Comparison of ENCODE assay signal across 26 mouse cellular contexts in the genomic region with DNA sequence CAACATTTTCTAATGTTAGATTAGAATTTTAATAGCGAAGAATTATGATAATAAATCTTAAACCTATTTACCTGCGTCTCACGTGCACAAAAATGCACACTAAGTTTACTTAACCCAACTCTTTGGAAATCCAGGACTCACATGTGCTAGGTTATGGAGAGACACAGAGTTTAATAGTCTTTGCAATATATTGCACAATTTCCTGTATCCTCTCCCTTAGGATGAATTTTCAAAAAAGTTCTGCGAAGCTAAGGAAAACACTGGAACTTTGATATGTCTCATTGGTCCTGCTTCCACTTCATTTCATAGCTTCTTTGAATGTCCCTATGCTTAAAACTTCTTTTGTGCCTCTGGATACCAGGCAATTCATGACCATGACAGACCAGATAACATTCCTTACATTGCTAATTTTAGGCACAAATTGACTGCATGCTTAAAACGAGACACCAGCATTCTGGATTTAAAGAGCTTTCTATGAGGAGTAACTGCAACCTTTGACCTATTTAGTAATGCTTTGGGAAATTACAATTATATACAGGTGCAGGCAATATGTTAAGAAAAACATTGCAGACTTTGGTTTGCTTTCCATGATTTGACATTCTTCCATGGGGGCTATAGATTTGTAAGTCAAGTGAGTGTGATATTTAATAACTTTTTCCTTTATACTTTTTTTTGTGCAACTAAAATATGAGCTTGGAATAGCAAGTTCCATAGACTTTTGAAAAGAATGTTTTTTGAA.
DNase-seq lines count a peak whose midpoint lies in the region; ATAC-seq and TF ChIP-seq lines count a peak whose summit lies in the region.
"Had no signal": no experiment of that assay in that cellular context is flagged by ENCODE, and none has a peak within 500 bp of the region (broad histone marks: within the 10 kb centered on the region; RNA-seq: fewer than 3 reads in every experiment).

No protein-coding gene starts in this region.

- no peak overlapping the region for H3K27ac ChIP-seq in embryonic facial prominence, embryonic 11.5 days (replicated peaks; ENCODE audit: low read depth, low read length)
- H3K27ac ChIP-seq in embryonic facial prominence, embryonic 10.5 days (replicated peaks) = no peak overlapping the region
- peak overlapping the region in 1 of 2 experiments; percentile 66; a peak in 3 of 4 replicates for H3K27ac ChIP-seq in heart, embryonic 14.5 days (replicated peaks in 1 of 2; ENCODE audit: control insufficient read depth in 1 of 2, insufficient read depth in 1 of 2, low read depth in 2 of 2, low read length in 2 of 2)
- peak overlapping the region; percentile 47; the same call in 1 of the 2 replicates for H3K27ac ChIP-seq in heart, postnatal 0 days (ENCODE audit: low read depth)
- no peak overlapping the region for H3K27ac ChIP-seq in heart, adult 2 months
- H3K27ac ChIP-seq: embryonic facial prominence, embryonic 12.5 days; embryonic facial prominence, embryonic 15.5 days; gastrocnemius, adult 2 months; hindbrain, embryonic 12.5 days; hindbrain, embryonic 15.5 days had no signal

- H3K27me3 ChIP-seq in embryonic facial prominence, embryonic 11.5 days (ENCODE audit: control insufficient read depth, insufficient read depth, low read length) = no peaks in the 10 kb centered on the region
- H3K27me3 ChIP-seq in embryonic facial prominence, embryonic 10.5 days (replicated peaks; ENCODE audit: low read depth, poor library complexity, severe bottlenecking) = no peaks in the 10 kb centered on the region
- H3K27me3 ChIP-seq in heart, embryonic 14.5 days (ENCODE audit: control insufficient read depth, insufficient read depth, low read length) = no peaks in the 10 kb centered on the region
- H3K27me3 ChIP-seq in heart, postnatal 0 days (ENCODE audit: control insufficient read depth, insufficient read depth, low read length) = no peaks in the 10 kb centered on the region
- H3K27me3 ChIP-seq in heart, adult 2 months (ENCODE audit: control insufficient read depth, insufficient read depth, low read length) = no peaks in the 10 kb centered on the region
- H3K27me3 ChIP-seq: embryonic facial prominence, embryonic 12.5 days; embryonic facial prominence, embryonic 15.5 days; hindbrain, embryonic 12.5 days; hindbrain, embryonic 15.5 days had no signal

- H3K9me3 ChIP-seq in embryonic facial prominence, embryonic 11.5 days (replicated peaks; ENCODE audit: control insufficient read depth, low read length) = no peaks in the 10 kb centered on the region
- H3K9me3 ChIP-seq in embryonic facial prominence, embryonic 10.5 days = no peaks in the 10 kb centered on the region
- no peaks in the 10 kb centered on the region for H3K9me3 ChIP-seq in heart, embryonic 14.5 days (ENCODE audit: control insufficient read depth, low read length)
- no peaks in the 10 kb centered on the region for H3K9me3 ChIP-seq in heart, postnatal 0 days (replicated peaks; ENCODE audit: control insufficient read depth, low read length)
- H3K9me3 ChIP-seq: embryonic facial prominence, embryonic 12.5 days; embryonic facial prominence, embryonic 15.5 days; hindbrain, embryonic 12.5 days; hindbrain, embryonic 15.5 days had no signal

- H3K4me3 ChIP-seq in embryonic facial prominence, embryonic 11.5 days (ENCODE audit: low read depth, low read length) = no peak overlapping the region
- no peak overlapping the region for H3K4me3 ChIP-seq in embryonic facial prominence, embryonic 10.5 days
- no peak overlapping the region for H3K4me3 ChIP-seq in heart, embryonic 14.5 days (ENCODE audit: control insufficient read depth in 1 of 2, insufficient read depth in 1 of 2, low read depth in 1 of 2, low read length in 2 of 2)
- H3K4me3 ChIP-seq in heart, postnatal 0 days (ENCODE audit: low read depth, low read length) = no peak overlapping the region
- H3K4me3 ChIP-seq in heart, adult 2 months = no peak overlapping the region
- H3K4me3 ChIP-seq: embryonic facial prominence, embryonic 12.5 days; embryonic facial prominence, embryonic 15.5 days; gastrocnemius, adult 2 months; hindbrain, embryonic 12.5 days; hindbrain, embryonic 15.5 days had no signal

- no peak for ATAC-seq in embryonic facial prominence, embryonic 11.5 days (replicated peaks; ENCODE audit: insufficient number of reproducible peaks, low FRiP score, low TSS enrichment, low read depth)
- no peak for ATAC-seq in heart, embryonic 14.5 days (ENCODE audit: insufficient number of reproducible peaks, insufficient read depth, low FRiP score, low read depth)
- peak; percentile 36; the same call in 1 of the 2 replicates for ATAC-seq in heart, postnatal 0 days (ENCODE audit: insufficient read depth, low read depth)
- ATAC-seq: activated CD4-positive, CD25-positive, alpha-beta regulatory T cell, adult 4 months; forebrain, embryonic 14.5 days; forebrain, postnatal 0 days; intestine, postnatal 0 days had no signal

- peak; percentile 21 for DNase-seq in embryonic facial prominence, embryonic 11.5 days (ENCODE audit: low spot score)
- no peak for DNase-seq in embryonic facial prominence, embryonic 10.5 days (ENCODE audit: low spot score)
- DNase-seq in heart, postnatal 4 days = no peak
- DNase-seq in heart, postnatal 0 days (ENCODE audit: low spot score) = no peak
- no peak for DNase-seq in heart, adult 2 months
- no peak for DNase-seq in natural killer cell, adult 2 months (ENCODE audit: low spot score in 2 of 2)
- DNase-seq: adrenal gland, adult 8-10 months; adrenal gland, postnatal 25 days; cerebellum, adult 11-12 months; cerebellum, adult 8-10 months; cerebellum, postnatal 10 days; cerebellum, postnatal 36 days; embryo, embryonic 11 days; forebrain, postnatal 0 days; gastrocnemius, adult 2 months; gastrocnemius, postnatal 14 days; heart, adult 18-20 months had no signal

- H3K79me2 ChIP-seq in heart, adult 2 months (replicated peaks; ENCODE audit: control insufficient read depth, insufficient read depth, low read length) = no peaks in the 10 kb centered on the region

- intact Hi-C loops in heart, adult 2 months (cut with DNase I) = no loop called here

- no peak for TF ChIP-seq POLR2A in heart, adult 2 months (IDR thresholded peaks at IDR 0.05; ENCODE audit: insufficient read depth, low read depth, low read length)

- no peak overlapping the region for H3K9ac ChIP-seq in embryonic facial prominence, embryonic 11.5 days (replicated peaks; ENCODE audit: low read length)
- H3K9ac ChIP-seq in heart, embryonic 14.5 days (ENCODE audit: low read length) = no peak overlapping the region
- no peak overlapping the region for H3K9ac ChIP-seq in heart, postnatal 0 days (replicated peaks; ENCODE audit: low read depth, low read length)
- H3K9ac ChIP-seq in heart, adult 2 months (ENCODE audit: low read depth, low read length) = no peak overlapping the region
- H3K9ac ChIP-seq: embryonic facial prominence, embryonic 12.5 days; embryonic facial prominence, embryonic 15.5 days; forebrain, postnatal 0 days; hindbrain, embryonic 12.5 days; hindbrain, embryonic 15.5 days had no signal

- 66% methylated on average over 5 of the region's 5 CpGs for WGBS in embryonic facial prominence, embryonic 11.5 days
- 70% methylated on average over 5 of the region's 5 CpGs for WGBS in embryonic facial prominence, embryonic 10.5 days
- 63% methylated on average over 5 of the region's 5 CpGs for WGBS in heart, embryonic 14.5 days
- WGBS in heart, postnatal 0 days = 55% methylated on average over 5 of the region's 5 CpGs
- WGBS in heart, adult 2 months = 63% methylated on average over 5 of the region's 5 CpGs

- TF ChIP-seq CTCF in heart, postnatal 0 days (IDR thresholded peaks at IDR 0.05; ENCODE audit: low read depth) = no peak
- no peak for TF ChIP-seq CTCF in heart, adult 2 months (IDR thresholded peaks at IDR 0.05)

- no peaks in the 10 kb centered on the region for H3K4me1 ChIP-seq in embryonic facial prominence, embryonic 11.5 days (ENCODE audit: control insufficient read depth, insufficient read depth, low read length)
- H3K4me1 ChIP-seq in embryonic facial prominence, embryonic 10.5 days = peaks cover 5% of the 10 kb centered on the region; the same call in 1 of the 2 replicates
- peaks cover 0 to 14% of the 10 kb centered on the region in 2 experiments; a peak in 1 of 4 replicates for H3K4me1 ChIP-seq in heart, embryonic 14.5 days (ENCODE audit: control insufficient read depth in 2 of 2, insufficient read depth in 2 of 2, low read length in 2 of 2)
- H3K4me1 ChIP-seq in heart, postnatal 0 days (ENCODE audit: control insufficient read depth, insufficient read depth) = peaks cover 6% of the 10 kb centered on the region
- no peaks in the 10 kb centered on the region for H3K4me1 ChIP-seq in heart, adult 2 months (ENCODE audit: control insufficient read depth, insufficient read depth, low read length)
- H3K4me1 ChIP-seq: embryonic facial prominence, embryonic 15.5 days; hindbrain, embryonic 12.5 days; hindbrain, embryonic 15.5 days had no signal

- H3K36me3 ChIP-seq in embryonic facial prominence, embryonic 11.5 days (replicated peaks; ENCODE audit: control insufficient read depth, insufficient read depth, low read depth, low read length) = no peaks in the 10 kb centered on the region
- no peaks in the 10 kb centered on the region for H3K36me3 ChIP-seq in embryonic facial prominence, embryonic 10.5 days (replicated peaks)
- H3K36me3 ChIP-seq in heart, embryonic 14.5 days (ENCODE audit: control insufficient read depth, insufficient read depth, low read length) = no peaks in the 10 kb centered on the region
- H3K36me3 ChIP-seq in heart, postnatal 0 days (replicated peaks; ENCODE audit: control insufficient read depth, insufficient read depth, low read length) = no peaks in the 10 kb centered on the region
- H3K36me3 ChIP-seq in heart, adult 2 months (ENCODE audit: control insufficient read depth, insufficient read depth, low read length) = no peaks in the 10 kb centered on the region; the same call in 1 of the 2 replicates
- H3K36me3 ChIP-seq: embryonic facial prominence, embryonic 12.5 days; embryonic facial prominence, embryonic 15.5 days; hindbrain, embryonic 12.5 days; hindbrain, embryonic 15.5 days had no signal

- no peak for TF ChIP-seq EP300 in heart, postnatal 0 days (IDR thresholded peaks at IDR 0.05; ENCODE audit: low read depth)
- no peak for TF ChIP-seq EP300 in heart, adult 2 months (IDR thresholded peaks at IDR 0.05; ENCODE audit: insufficient read depth, low read depth, low read length)

- H3K4me2 ChIP-seq in embryonic facial prominence, embryonic 11.5 days (ENCODE audit: low read depth, low read length) = no peak overlapping the region
- 0 out of 2 replicates have a peak overlapping the region, but pooled peaks have one; percentile 13 for H3K4me2 ChIP-seq in heart, embryonic 14.5 days (ENCODE audit: low read length)
- H3K4me2 ChIP-seq in heart, postnatal 0 days (ENCODE audit: low read depth, low read length) = no peak overlapping the region
- H3K4me2 ChIP-seq: embryonic facial prominence, embryonic 12.5 days; embryonic facial prominence, embryonic 15.5 days; heart, embryonic 11.5 days; hindbrain, embryonic 12.5 days; hindbrain, embryonic 15.5 days had no signal
